Mouse (Mus musculus) kidney, adult 2 months (tissue): ENCODE results near the gene Tmtc1.

Experiments used
- CTCF ChIP-seq: fragments of 200-500 bp; conservative IDR thresholded peaks from 2 replicates; pipeline ENCODE4 v1.5.1; 2011; ENCODE audit warnings: low read depth, mild to moderate bottlenecking, control low read depth, low read length, moderate library complexity, mixed read lengths; ENCODE audit not compliant: insufficient read depth, insufficient read length
- POLR2A ChIP-seq: fragments of 200-500 bp; IDR thresholded peaks from one replicate; pipeline ENCODE4 v1.6.1; 2011; ENCODE audit warnings: low read depth, low read length, control low read depth

- TF ChIP-seq CTCF (no peak), POLR2A (no peak)
Measured at GRCm38 (mm10) chr6:148249221-148249620, 195.0 kb downstream of the Tmtc1 start.
